Mouse (Mus musculus): ENCODE results near the gene Vamp3.

DNA sequence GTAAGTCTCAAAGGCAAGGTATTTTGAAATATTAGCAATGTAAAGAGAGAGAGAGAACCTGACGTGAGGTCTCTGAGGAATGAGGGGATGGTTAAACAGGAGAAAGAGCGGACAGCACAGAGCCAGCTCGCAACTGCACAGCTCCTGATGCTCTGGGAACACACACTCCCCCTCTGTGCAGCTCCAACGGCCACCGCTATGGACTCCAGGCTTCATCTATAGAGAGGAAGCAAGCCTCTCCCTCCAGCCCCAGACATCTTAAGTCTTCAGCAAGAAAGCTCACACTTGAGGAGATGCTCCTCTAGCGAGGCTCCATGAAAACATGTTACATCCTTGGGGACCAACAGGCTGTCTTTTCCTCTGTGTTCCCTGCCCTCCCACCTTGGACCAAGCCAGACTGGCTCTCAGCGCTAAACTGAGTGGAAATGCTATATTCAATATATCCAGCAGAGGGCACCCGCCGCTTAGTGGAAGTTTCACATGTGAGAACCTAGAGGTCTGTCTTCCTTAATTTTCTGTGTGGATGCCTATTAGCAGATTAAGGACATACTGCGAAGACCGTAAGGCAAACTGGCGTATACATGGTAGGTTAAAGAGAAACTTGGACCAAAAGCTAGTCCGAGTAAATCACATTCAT is 15.5 kb upstream of the Vamp3 start:
- peak; percentile 49 for TF ChIP-seq CTCF (IDR thresholded peaks at IDR 0.05; ENCODE audit: control insufficient read depth, insufficient read depth, low read length)
- TF ChIP-seq POLR2A (IDR thresholded peaks at IDR 0.05; ENCODE audit: borderline replicate concordance, control insufficient read depth, low read depth, low read length) = no peak

Measured in bone marrow, adult 2 months (tissue).